Mouse (Mus musculus) myocyte (in vitro differentiated cells): ENCODE measurements at regions not wholly inside any gene's neighbourhood (a gene's known extent, or its start where the extent isn't known, plus 50 kb on each side); places are given as distances from the start of the nearest gene placed in this dataset.

Experiments
- H3K27me3 ChIP-seq: one replicate; pipeline ENCODE4 v1.6.1; 2011; ENCODE audit not compliant: control insufficient read depth, insufficient read depth, insufficient read length
- H3K36me3 ChIP-seq: one replicate; pipeline ENCODE4 v1.6.1; 2011; ENCODE audit not compliant: control insufficient read depth, insufficient read depth
- H3K4me2 ChIP-seq: one replicate; pipeline ENCODE4 v1.6.1; 2011; ENCODE audit warnings: low read depth, control low read depth
- H3K4me3 ChIP-seq: one replicate; pipeline ENCODE4 v1.5.1; 2011; ENCODE audit warnings: mild to moderate bottlenecking, control low read depth, moderate library complexity
- H3K79me2 ChIP-seq: one replicate; pipeline ENCODE4 v1.6.1; 2011; ENCODE audit not compliant: control insufficient read depth, insufficient read depth
- H3ac ChIP-seq: one replicate; pipeline ENCODE4 v1.6.1; 2011; ENCODE audit not compliant: control insufficient read depth, insufficient read length
- CEBPB ChIP-seq: IDR thresholded peaks from 2 replicates; pipeline ENCODE4 v1.6.1; 2011; ENCODE audit warnings: mild to moderate bottlenecking, moderate library complexity; ENCODE audit not compliant: poor library complexity, insufficient read depth, severe bottlenecking
- E2F4 ChIP-seq: IDR thresholded peaks from one replicate; pipeline ENCODE4 v1.6.1; 2011; ENCODE audit warnings: mild to moderate bottlenecking, control low read depth, moderate library complexity; ENCODE audit not compliant: insufficient read depth
- MAX ChIP-seq: IDR thresholded peaks from one replicate; pipeline ENCODE4 v1.6.1; 2011; ENCODE audit warnings: low read depth, mild to moderate bottlenecking, control low read depth
- MYOD1 ChIP-seq, 3 experiments: IDR thresholded peaks; one replicate each; pipeline ENCODE4 v1.6.1; 2011; ENCODE audit warnings: control low read depth in 2 of 3, low read depth in 2 of 3, mild to moderate bottlenecking in 2 of 3, moderate library complexity in 1 of 3; ENCODE audit not compliant: insufficient read length in 2 of 3, control insufficient read depth in 1 of 3
- MYOG ChIP-seq, 3 experiments: IDR thresholded peaks; one replicate each; pipeline ENCODE4 v1.6.1; 2011; ENCODE audit warnings: control low read depth in 2 of 3, low read depth in 2 of 3, mild to moderate bottlenecking in 2 of 3; ENCODE audit not compliant: insufficient read length in 2 of 3, control insufficient read depth in 1 of 3, insufficient read depth in 1 of 3
- POLR2A ChIP-seq: IDR thresholded peaks from one replicate; pipeline ENCODE4 v1.6.1; 2011; ENCODE audit warnings: low read depth, mild to moderate bottlenecking, control low read depth, moderate library complexity; ENCODE audit not compliant: insufficient read length
- POLR2AphosphoS2 ChIP-seq: IDR thresholded peaks from one replicate; pipeline ENCODE4 v1.6.1; 2011; ENCODE audit warnings: low read depth, control low read depth; ENCODE audit not compliant: insufficient read length
- REST ChIP-seq: IDR thresholded peaks from one replicate; pipeline ENCODE4 v1.6.1; 2011; ENCODE audit warnings: mild to moderate bottlenecking, control low read depth, moderate library complexity; ENCODE audit not compliant: insufficient read depth, insufficient read length
- SRF ChIP-seq: IDR thresholded peaks from one replicate; pipeline ENCODE4 v1.6.1; 2011; ENCODE audit warnings: low read depth; ENCODE audit not compliant: control insufficient read depth, insufficient read length
- TCF12 ChIP-seq: IDR thresholded peaks from one replicate; pipeline ENCODE4 v1.6.1; 2011; ENCODE audit warnings: mild to moderate bottlenecking, control low read depth; ENCODE audit not compliant: poor library complexity, insufficient read depth, severe bottlenecking
- TCF3 ChIP-seq: IDR thresholded peaks from one replicate; pipeline ENCODE4 v1.6.1; 2011; ENCODE audit warnings: low read depth, control low read depth; ENCODE audit not compliant: insufficient read length
- USF1 ChIP-seq: IDR thresholded peaks from one replicate; pipeline ENCODE4 v1.6.1; 2011; ENCODE audit warnings: low read depth, mild to moderate bottlenecking, control low read depth, moderate library complexity

GRCm38 (mm10) chr3:151329801-151330200 is 107.9 kb upstream of the Adgrl4 start:
- Histone ChIP-seq H3K27me3 (no peaks in the 10 kb centered on the region), H3K79me2 (no peaks in the 10 kb centered on the region), H3K4me3 (no peak overlapping the region), H3K36me3 (no peaks in the 10 kb centered on the region), H3ac (no peak overlapping the region), H3K4me2 (no peak overlapping the region)
- TF ChIP-seq CEBPB (no peak), REST (no peak), MAX (no peak), SRF (no peak)

GRCm38 (mm10) chr3:151331906-151332305 is 105.8 kb upstream of the Adgrl4 start:
- H3K4me2 ChIP-seq, result no peak overlapping the region

DNA sequence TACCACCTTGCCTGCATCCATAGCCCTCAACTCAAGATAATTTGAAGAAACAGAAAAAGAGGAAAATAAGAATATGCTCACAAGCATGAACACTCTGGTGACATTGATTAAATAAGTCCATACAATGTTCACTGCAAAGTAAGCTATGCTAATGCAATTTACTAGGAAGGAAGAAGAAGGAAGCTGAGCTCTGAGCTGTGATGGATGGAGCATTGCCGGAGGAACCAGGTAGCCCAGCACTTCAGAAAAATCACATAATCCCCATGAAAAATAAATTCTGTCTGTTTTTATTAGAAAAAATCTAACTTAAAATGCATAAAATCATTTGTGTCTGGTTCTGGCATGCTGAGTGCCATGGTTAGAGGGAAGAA is 105.4 kb upstream of the Adgrl4 start:
- H3K4me3 ChIP-seq, result no peak overlapping the region
- H3K36me3 ChIP-seq, result no peaks in the 10 kb centered on the region
- TF ChIP-seq MYOD1 (IDR thresholded peaks at IDR 0.05; ENCODE audit: control insufficient read depth in 1 of 3, insufficient read length in 2 of 3, low read depth in 2 of 3) (no peak), POLR2AphosphoS2 (no peak), USF1 (no peak), POLR2A (no peak)
- no peaks in the 10 kb centered on the region for H3K79me2 ChIP-seq
- H3K27me3 ChIP-seq, result no peaks in the 10 kb centered on the region
- no peak overlapping the region for H3K4me2 ChIP-seq
- no peak overlapping the region for H3ac ChIP-seq

More at GRCm38 (mm10) chr3:151331906-151332305, 105.8 kb upstream of the Adgrl4 start:
- H3ac ChIP-seq, result no peak overlapping the region
- no peak for TF ChIP-seq POLR2AphosphoS2
- no peak for TF ChIP-seq SRF
- TF ChIP-seq REST, result no peak
- TF ChIP-seq MYOG (IDR thresholded peaks at IDR 0.05; ENCODE audit: control insufficient read depth in 1 of 3, insufficient read depth in 1 of 3, insufficient read length in 2 of 3, low read depth in 2 of 3), result no peak
- TF ChIP-seq E2F4, result no peak
- no peak for TF ChIP-seq TCF3
- TF ChIP-seq MYOD1 (IDR thresholded peaks at IDR 0.05; ENCODE audit: control insufficient read depth in 1 of 3, insufficient read length in 2 of 3, low read depth in 2 of 3), result no peak
- no peak for TF ChIP-seq CEBPB
- TF ChIP-seq POLR2A, result no peak
- TF ChIP-seq USF1, result no peak
- no peaks in the 10 kb centered on the region for H3K79me2 ChIP-seq
- no peaks in the 10 kb centered on the region for H3K27me3 ChIP-seq
- no peak overlapping the region for H3K4me3 ChIP-seq
- H3K36me3 ChIP-seq, result no peaks in the 10 kb centered on the region

GRCm38 (mm10) chr3:151332688-151333452 is 104.8 kb upstream of the Adgrl4 start:
- Histone ChIP-seq H3K79me2 (no peaks in the 10 kb centered on the region), H3K4me2 (no peak overlapping the region), H3K36me3 (no peaks in the 10 kb centered on the region), H3K27me3 (no peaks in the 10 kb centered on the region), H3ac (no peak overlapping the region), H3K4me3 (no peak overlapping the region)
- no peak for TF ChIP-seq MAX
- no peak for TF ChIP-seq POLR2A
- no peak for TF ChIP-seq USF1
- no peak for TF ChIP-seq MYOD1 (IDR thresholded peaks at IDR 0.05; ENCODE audit: control insufficient read depth in 1 of 3, insufficient read length in 2 of 3, low read depth in 2 of 3)
- no peak for TF ChIP-seq SRF
- no peak for TF ChIP-seq TCF12
- no peak for TF ChIP-seq E2F4
- TF ChIP-seq TCF3, result no peak
- TF ChIP-seq CEBPB, result no peak

DNA sequence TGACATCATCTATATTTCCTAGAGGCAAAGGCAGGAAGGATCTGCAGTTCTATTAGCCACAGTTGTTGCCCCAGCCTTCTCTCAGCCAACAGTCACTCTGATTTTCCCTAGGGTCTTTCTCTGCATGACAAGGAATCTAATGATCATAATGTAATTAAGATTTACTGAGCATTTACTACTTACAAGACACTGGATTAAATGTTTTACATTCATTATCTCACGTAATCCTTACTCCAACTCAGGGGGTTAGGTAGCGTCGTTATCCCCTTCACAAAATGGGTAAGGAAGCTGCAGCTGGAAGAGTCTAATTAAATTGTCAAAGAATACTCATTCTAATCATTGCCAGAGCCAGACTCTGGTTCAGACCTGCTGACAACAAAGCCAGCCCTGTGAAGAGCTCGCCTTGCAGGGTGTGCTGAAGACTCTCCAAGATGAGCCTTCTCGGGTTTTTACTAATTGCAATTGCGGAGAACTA is 103.8 kb upstream of the Adgrl4 start:
- H3K79me2 ChIP-seq, result no peaks in the 10 kb centered on the region
- H3ac ChIP-seq, result no peak overlapping the region
- H3K27me3 ChIP-seq, result no peaks in the 10 kb centered on the region
- H3K36me3 ChIP-seq, result no peaks in the 10 kb centered on the region
- TF ChIP-seq POLR2A, result no peak
- no peak for TF ChIP-seq CEBPB
- no peak for TF ChIP-seq MYOG (IDR thresholded peaks at IDR 0.05; ENCODE audit: control insufficient read depth in 1 of 3, insufficient read depth in 1 of 3, insufficient read length in 2 of 3, low read depth in 2 of 3)
- no peak for TF ChIP-seq SRF
- no peak for TF ChIP-seq E2F4
- TF ChIP-seq MAX, result no peak
- no peak overlapping the region for H3K4me3 ChIP-seq
- no peak overlapping the region for H3K4me2 ChIP-seq
